In genomic region chr10:84968852-84969704, GRCm38 (mm10) we compare ENCODE assay signal across 8 mouse cellular contexts. TPM values are rescaled to one million over a fixed set of nuclear protein-coding genes. Genes with fewer than 3 reads are reported as not detected.
DNase-seq lines count a peak whose midpoint lies in the region; ATAC-seq and TF ChIP-seq lines count a peak whose summit lies in the region.

No protein-coding gene starts in this region.

- no peaks in the 10 kb centered on the region for H3K27me3 ChIP-seq in neural tube, embryonic 11.5 days (ENCODE audit: control insufficient read depth, insufficient read depth, low read length)
- H3K27me3 ChIP-seq in liver, embryonic 11.5 days (replicated peaks; ENCODE audit: control insufficient read depth, insufficient read depth, low read length): no peaks in the 10 kb centered on the region
- H3K27me3 ChIP-seq in stomach, postnatal 0 days (ENCODE audit: control insufficient read depth, insufficient read depth, low read length): no peaks in the 10 kb centered on the region

- H3K9me3 ChIP-seq in neural tube, embryonic 11.5 days (ENCODE audit: control insufficient read depth, low read length): no peaks in the 10 kb centered on the region
- H3K9me3 ChIP-seq in liver, embryonic 11.5 days (ENCODE audit: control insufficient read depth, low read length): no peaks in the 10 kb centered on the region
- H3K9me3 ChIP-seq in stomach, postnatal 0 days (ENCODE audit: control insufficient read depth, low read length): no peaks in the 10 kb centered on the region

- no peak for TF ChIP-seq EP300 in stomach, postnatal 0 days (optimal IDR thresholded peaks at IDR 0.05)

- peak; percentile 28; the same call in 1 of the 2 replicates for TF ChIP-seq CTCF in stomach, postnatal 0 days (IDR thresholded peaks at IDR 0.05; ENCODE audit: low read depth)

- peak overlapping the region; percentile 58; the same call in 1 of the 2 replicates for H3K27ac ChIP-seq in neural tube, embryonic 11.5 days (ENCODE audit: low read depth, low read length)
- H3K27ac ChIP-seq in liver, embryonic 11.5 days (ENCODE audit: low read depth, low read length): no peak overlapping the region; the same call in 1 of the 2 replicates
- H3K27ac ChIP-seq in stomach, postnatal 0 days (replicated peaks): peak overlapping the region; percentile 14; the same call in 1 of the 2 replicates

- H3K4me2 ChIP-seq in neural tube, embryonic 11.5 days (ENCODE audit: low read depth): no peak overlapping the region
- H3K4me2 ChIP-seq in liver, embryonic 11.5 days: peak overlapping the region; percentile 6; the same call in 1 of the 2 replicates
- no peak overlapping the region for H3K4me2 ChIP-seq in stomach, postnatal 0 days (replicated peaks; ENCODE audit: low read depth)

- no peak overlapping the region for H3K9ac ChIP-seq in neural tube, embryonic 11.5 days (ENCODE audit: low read length)
- H3K9ac ChIP-seq in liver, embryonic 11.5 days (ENCODE audit: low read depth, low read length): no peak overlapping the region
- H3K9ac ChIP-seq in stomach, postnatal 0 days (ENCODE audit: low read length): no peak overlapping the region

- DNase-seq in embryo, embryonic 10 days (ENCODE audit: low spot score): peak; percentile 24
- no peak for DNase-seq in embryo, embryonic 11 days
- no peak for DNase-seq in neural tube, embryonic 11.5 days (ENCODE audit: low spot score)
- DNase-seq in neural tube, embryonic 10.5 days (ENCODE audit: extremely low spot score, low spot score): no peak
- DNase-seq in liver, embryonic 11.5 days (ENCODE audit: low spot score): no peak
- DNase-seq in stomach, postnatal 0 days (ENCODE audit: low spot score): no peak
- DNase-seq in layer of hippocampus, adult 9-10 months (ENCODE audit: low spot score): no peak
- no peak for DNase-seq in urinary bladder, postnatal 14 days (ENCODE audit: low spot score)

- H3K36me3 ChIP-seq in neural tube, embryonic 11.5 days (ENCODE audit: control insufficient read depth, insufficient read depth, low read length): peaks cover 4% of the 10 kb centered on the region; the same call in 1 of the 2 replicates
- peaks cover 8% of the 10 kb centered on the region for H3K36me3 ChIP-seq in liver, embryonic 11.5 days (ENCODE audit: control insufficient read depth, insufficient read depth, low read length)
- H3K36me3 ChIP-seq in stomach, postnatal 0 days (ENCODE audit: control insufficient read depth, insufficient read depth, low read length): peaks cover 3% of the 10 kb centered on the region; the same call in 1 of the 2 replicates

- no peak for ATAC-seq in neural tube, embryonic 11.5 days (ENCODE audit: insufficient read depth, low FRiP score, low TSS enrichment)
- peak; percentile 85 for ATAC-seq in liver, embryonic 11.5 days (replicated peaks; ENCODE audit: low FRiP score)
- no peak for ATAC-seq in stomach, postnatal 0 days (ENCODE audit: low FRiP score, low TSS enrichment)

- H3K4me3 ChIP-seq in neural tube, embryonic 11.5 days (ENCODE audit: low read depth, low read length): no peak overlapping the region
- H3K4me3 ChIP-seq in liver, embryonic 11.5 days (ENCODE audit: low read depth, low read length): no peak overlapping the region
- H3K4me3 ChIP-seq in stomach, postnatal 0 days (ENCODE audit: low read depth, low read length): no peak overlapping the region

- peaks cover 27% of the 10 kb centered on the region for H3K4me1 ChIP-seq in neural tube, embryonic 11.5 days (ENCODE audit: control insufficient read depth, insufficient read depth, low read length)
- peaks cover 17% of the 10 kb centered on the region for H3K4me1 ChIP-seq in liver, embryonic 11.5 days (replicated peaks; ENCODE audit: control insufficient read depth, insufficient read depth, low read length)
- H3K4me1 ChIP-seq in stomach, postnatal 0 days (replicated peaks; ENCODE audit: control insufficient read depth, insufficient read depth): 0 out of 2 replicates have a peak, but pooled peaks cover 3% of the 10 kb centered on the region

- WGBS in neural tube, embryonic 11.5 days: 42% methylated on average over 12 of the region's 12 CpGs
- WGBS in liver, embryonic 11.5 days: 57% methylated on average over 12 of the region's 12 CpGs
- 43% methylated on average over 12 of the region's 12 CpGs for WGBS in stomach, postnatal 0 days

RNA-seq across cellular contexts. Expression of gene Ric8b, which starts 51.7 kb away (rescaled TPM):
- polyA plus RNA-seq in neural tube, embryonic 11.5 days (2014; fragmentation: Nextera tagmentation; extraction: Ambion mirVana): 31.7 and 32.9 TPM in 2 replicates
- polyA plus RNA-seq in liver, embryonic 11.5 days (2014; fragmentation: Nextera tagmentation; extraction: Ambion mirVana): 9.7 and 11.8 TPM in 2 replicates
- polyA plus RNA-seq in stomach, postnatal 0 days (2015; fragmentation: Nextera tagmentation; extraction: Ambion mirVana): 7.3 and 7.4 TPM in 2 replicates
